Mouse (Mus musculus): ENCODE data around the gene Gpn3. TPM values are rescaled to one million over a fixed set of nuclear protein-coding genes. Genes with fewer than 3 reads are reported as not detected.

Gpn3 gene
- polyA plus RNA-seq (2015; fragmentation: Nextera tagmentation; extraction: Ambion mirVana) = 57.0 and 57.9 TPM in 2 replicates

DNA sequence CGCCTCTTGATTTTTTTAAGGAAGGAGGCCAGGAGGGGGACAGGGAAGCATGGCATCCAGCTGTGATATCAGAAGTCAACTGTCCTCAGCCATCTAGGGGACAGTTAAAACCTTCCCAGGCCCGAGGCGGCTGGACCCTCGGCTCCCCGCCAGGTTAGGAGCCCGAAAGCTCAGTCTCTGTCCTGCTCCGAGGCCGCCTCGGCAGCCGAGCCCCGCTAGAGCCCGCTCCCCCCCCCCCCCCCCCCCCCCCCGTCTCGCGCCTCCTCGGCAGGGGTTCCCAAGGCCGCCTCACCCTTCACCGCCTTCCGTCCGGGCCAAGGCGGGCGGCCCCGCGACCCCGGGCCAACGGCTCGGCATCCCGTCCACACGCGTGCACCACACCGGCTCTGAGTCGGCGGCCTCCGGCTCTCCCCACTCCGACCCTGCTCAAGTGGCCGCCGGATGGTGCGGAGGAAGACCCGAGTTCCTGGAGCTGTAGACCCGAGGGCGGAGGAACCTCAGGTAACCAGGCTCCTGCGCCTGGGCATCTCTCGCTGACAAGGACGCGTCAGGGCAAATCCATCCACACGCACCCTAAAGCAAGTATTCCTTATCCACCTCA lies at the start of gene Gpn3:
Gene Gpn3 (plus strand): TSS at position 286 of the 601 bp plus-strand sequence.
- no peaks in the 10 kb centered on the region for H3K9me3 ChIP-seq (replicated peaks; ENCODE audit: control insufficient read depth, low read length)
- H3K4me2 ChIP-seq (ENCODE audit: low read depth, low read length) = peak within 1 kb of the TSS; percentile 94
- peak; percentile 76 for ATAC-seq (ENCODE audit: insufficient read depth, low FRiP score)
- peaks cover 12% of the 10 kb centered on the region for H3K36me3 ChIP-seq (ENCODE audit: control insufficient read depth, insufficient read depth, low read length)
- H3K27me3 ChIP-seq (ENCODE audit: control insufficient read depth, insufficient read depth, low read length) = no peaks in the 10 kb centered on the region
- peaks cover 10% of the 10 kb centered on the region for H3K4me1 ChIP-seq (ENCODE audit: control insufficient read depth, insufficient read depth, low read length)
- peak within 1 kb of the TSS; percentile 95 for H3K27ac ChIP-seq (ENCODE audit: low read length)
- peak within 1 kb of the TSS; percentile 88 for H3K4me3 ChIP-seq (replicated peaks; ENCODE audit: low read length)
- H3K9ac ChIP-seq (ENCODE audit: low read length) = peak within 1 kb of the TSS; percentile 91
- WGBS = under 1% methylated on average over 39 of the region's 46 CpGs

DNA sequence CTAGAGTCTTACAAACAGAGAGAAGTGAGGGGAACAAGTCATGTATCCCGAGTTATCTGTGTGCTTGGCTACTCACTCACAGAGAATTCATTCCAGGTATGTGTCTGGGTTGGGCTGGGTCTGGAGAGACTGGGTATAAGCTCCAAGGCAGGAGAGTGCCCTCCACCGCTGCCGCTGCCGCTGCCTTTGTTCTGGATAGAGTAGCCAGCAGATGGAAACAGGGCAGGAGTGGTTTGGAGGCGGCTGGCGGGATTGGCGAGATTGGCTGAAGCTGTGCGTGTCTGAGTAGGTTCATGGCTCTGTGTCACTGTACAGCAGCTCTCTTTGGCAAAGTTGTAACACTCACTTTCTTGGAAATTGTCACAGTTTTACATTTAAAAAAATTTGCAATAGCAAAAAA lies 48.2 kb upstream of the Gpn3 start:
- Histone ChIP-seq H3K27me3 (ENCODE audit: control insufficient read depth, insufficient read depth, low read length) (no peaks in the 10 kb centered on the region), H3K9ac (ENCODE audit: low read length) (no peak overlapping the region), H3K9me3 (replicated peaks; ENCODE audit: control insufficient read depth, low read length) (no peaks in the 10 kb centered on the region), H3K36me3 (ENCODE audit: control insufficient read depth, insufficient read depth, low read length) (0 out of 2 replicates have a peak, but pooled peaks cover 4% of the 10 kb centered on the region), H3K4me3 (replicated peaks; ENCODE audit: low read length) (no peak overlapping the region), H3K27ac (ENCODE audit: low read length) (no peak overlapping the region), H3K4me1 (ENCODE audit: control insufficient read depth, insufficient read depth, low read length) (0 out of 2 replicates have a peak, but pooled peaks cover 1% of the 10 kb centered on the region), H3K4me2 (ENCODE audit: low read depth, low read length) (no peak overlapping the region)
- no peak for ATAC-seq (ENCODE audit: insufficient read depth, low FRiP score)
- WGBS = 79% methylated on average over 8 of the region's 8 CpGs

DNA sequence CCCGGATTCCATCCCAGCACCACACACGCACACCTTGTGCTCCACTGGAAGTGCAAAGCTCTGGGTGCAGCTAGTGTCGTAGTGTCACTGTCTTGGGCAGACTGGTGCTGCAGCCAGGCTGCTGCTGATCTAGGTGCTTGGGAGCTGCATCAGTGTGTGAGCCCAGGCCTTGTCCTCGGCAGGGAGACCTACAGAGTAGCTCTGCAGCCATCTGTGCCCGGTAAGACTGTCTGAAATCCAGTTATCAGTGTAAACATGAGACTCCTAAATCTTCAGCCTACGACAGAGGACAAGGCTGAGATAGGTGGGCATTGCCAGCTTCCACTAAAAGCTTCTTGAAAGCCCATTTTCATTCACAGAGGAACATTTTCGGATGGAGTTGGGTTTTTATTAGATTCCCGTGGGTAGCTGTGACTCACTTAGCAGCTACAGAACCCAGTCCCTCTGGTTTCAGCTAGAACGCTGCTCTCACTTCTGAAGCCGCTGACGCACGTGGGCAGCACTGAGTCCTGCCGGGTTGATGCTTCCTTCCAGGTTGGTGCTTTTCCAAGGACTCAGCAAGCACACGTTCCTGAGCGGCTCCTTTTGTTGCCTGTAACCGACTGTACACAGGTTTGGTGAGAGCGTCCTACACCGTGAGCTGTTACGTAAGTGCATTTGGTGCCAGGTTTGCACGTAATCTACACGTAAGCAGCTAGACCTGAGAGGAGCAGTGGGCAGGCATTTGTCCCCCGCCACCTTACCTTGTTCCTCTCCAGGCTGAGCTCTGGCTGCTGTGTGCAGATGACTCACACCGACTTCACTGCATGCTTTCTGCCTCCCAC lies 46.9 kb upstream of the Gpn3 start:
- Histone ChIP-seq H3K9me3 (replicated peaks; ENCODE audit: control insufficient read depth, low read length) (no peaks in the 10 kb centered on the region), H3K27ac (ENCODE audit: low read length) (no peak overlapping the region), H3K4me3 (replicated peaks; ENCODE audit: low read length) (no peak overlapping the region), H3K4me1 (ENCODE audit: control insufficient read depth, insufficient read depth, low read length) (no peaks in the 10 kb centered on the region), H3K27me3 (ENCODE audit: control insufficient read depth, insufficient read depth, low read length) (no peaks in the 10 kb centered on the region), H3K9ac (ENCODE audit: low read length) (no peak overlapping the region), H3K4me2 (ENCODE audit: low read depth, low read length) (no peak overlapping the region), H3K36me3 (ENCODE audit: control insufficient read depth, insufficient read depth, low read length) (0 out of 2 replicates have a peak, but pooled peaks cover 4% of the 10 kb centered on the region)
- no peak for ATAC-seq (ENCODE audit: insufficient read depth, low FRiP score)
- 88% methylated on average over 23 of the region's 23 CpGs for whole genome bisulfite sequencing

DNA sequence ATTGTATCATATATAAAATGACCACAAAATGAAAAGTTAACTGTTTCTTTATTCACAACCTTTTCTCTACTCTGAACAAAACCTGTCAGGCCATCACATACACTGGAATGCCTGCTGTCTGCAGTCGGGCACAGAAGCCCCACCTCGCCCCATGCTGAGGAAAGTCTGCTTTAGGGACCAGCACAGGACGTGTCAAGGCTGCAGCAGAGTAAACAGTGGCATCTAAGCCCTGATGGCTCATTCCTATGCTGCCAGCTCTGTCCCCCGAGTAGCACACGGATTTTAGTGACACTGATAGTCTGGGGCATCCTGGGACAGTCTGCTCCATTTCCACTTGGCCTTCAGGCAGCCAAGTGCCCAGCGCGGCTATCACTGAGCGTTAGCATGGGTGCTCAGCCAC lies 46.2 kb upstream of the Gpn3 start:
- H3K27me3 ChIP-seq (ENCODE audit: control insufficient read depth, insufficient read depth, low read length) = no peaks in the 10 kb centered on the region
- H3K27ac ChIP-seq (ENCODE audit: low read length) = no peak overlapping the region
- H3K9ac ChIP-seq (ENCODE audit: low read length) = no peak overlapping the region
- no peaks in the 10 kb centered on the region for H3K9me3 ChIP-seq (replicated peaks; ENCODE audit: control insufficient read depth, low read length)
- H3K36me3 ChIP-seq (ENCODE audit: control insufficient read depth, insufficient read depth, low read length) = no peaks in the 10 kb centered on the region
- WGBS = 85% methylated on average over 8 of the region's 8 CpGs
- no peak overlapping the region for H3K4me2 ChIP-seq (ENCODE audit: low read depth, low read length)
- no peak overlapping the region for H3K4me3 ChIP-seq (replicated peaks; ENCODE audit: low read length)
- ATAC-seq (ENCODE audit: insufficient read depth, low FRiP score) = no peak
- H3K4me1 ChIP-seq (ENCODE audit: control insufficient read depth, insufficient read depth, low read length) = no peaks in the 10 kb centered on the region

DNA sequence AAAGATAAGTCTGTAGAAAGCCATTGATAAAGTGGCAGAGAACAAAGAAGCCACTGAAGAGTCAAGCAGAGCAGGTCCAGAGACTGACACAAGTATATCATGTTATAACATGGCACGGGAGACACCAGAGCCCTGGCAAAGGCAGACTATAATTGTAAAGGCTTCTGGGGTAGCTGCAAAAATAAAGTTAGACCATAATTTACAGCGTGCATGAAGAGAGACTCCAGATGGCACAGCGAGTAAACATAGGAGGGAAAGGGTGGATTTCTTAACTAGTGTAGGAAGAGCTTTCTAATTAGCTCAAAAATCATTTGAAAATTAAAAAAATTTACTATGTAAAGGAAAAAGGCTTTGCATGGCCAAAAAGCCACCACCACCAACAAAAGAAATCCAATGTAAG lies 44.4 kb upstream of the Gpn3 start:
- no peak for ATAC-seq (ENCODE audit: insufficient read depth, low FRiP score)
- Histone ChIP-seq H3K9ac (ENCODE audit: low read length) (no peak overlapping the region), H3K9me3 (replicated peaks; ENCODE audit: control insufficient read depth, low read length) (no peaks in the 10 kb centered on the region), H3K4me1 (ENCODE audit: control insufficient read depth, insufficient read depth, low read length) (no peaks in the 10 kb centered on the region), H3K27me3 (ENCODE audit: control insufficient read depth, insufficient read depth, low read length) (no peaks in the 10 kb centered on the region), H3K27ac (ENCODE audit: low read length) (no peak overlapping the region), H3K4me3 (replicated peaks; ENCODE audit: low read length) (no peak overlapping the region), H3K4me2 (ENCODE audit: low read depth, low read length) (no peak overlapping the region), H3K36me3 (ENCODE audit: control insufficient read depth, insufficient read depth, low read length) (no peaks in the 10 kb centered on the region)
- WGBS = 83% methylated on average over 3 of the region's 3 CpGs

DNA sequence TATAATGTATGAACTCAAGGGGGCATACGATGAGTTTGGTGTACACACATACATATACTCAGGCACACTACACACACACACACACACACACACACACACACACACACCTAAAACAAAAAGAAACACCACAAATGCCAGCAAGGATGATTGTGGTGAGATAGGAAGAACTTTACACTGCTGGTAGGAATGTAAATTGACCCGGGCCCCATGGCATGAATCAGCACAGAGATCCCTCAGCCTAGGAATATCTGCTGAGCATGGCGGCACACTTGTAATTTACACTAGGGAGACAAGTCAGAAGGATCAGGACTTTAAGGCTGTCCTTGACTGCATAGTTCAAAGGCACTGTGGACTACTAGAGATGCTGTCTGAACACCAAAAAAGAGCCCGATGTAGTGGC lies 41.4 kb upstream of the Gpn3 start:
- Histone ChIP-seq H3K27me3 (ENCODE audit: control insufficient read depth, insufficient read depth, low read length) (no peaks in the 10 kb centered on the region), H3K27ac (ENCODE audit: low read length) (no peak overlapping the region), H3K4me1 (ENCODE audit: control insufficient read depth, insufficient read depth, low read length) (no peaks in the 10 kb centered on the region), H3K36me3 (ENCODE audit: control insufficient read depth, insufficient read depth, low read length) (no peaks in the 10 kb centered on the region), H3K4me3 (replicated peaks; ENCODE audit: low read length) (no peak overlapping the region), H3K9ac (ENCODE audit: low read length) (no peak overlapping the region), H3K9me3 (replicated peaks; ENCODE audit: control insufficient read depth, low read length) (no peaks in the 10 kb centered on the region), H3K4me2 (ENCODE audit: low read depth, low read length) (no peak overlapping the region)
- ATAC-seq (ENCODE audit: insufficient read depth, low FRiP score) = no peak
- WGBS = 82% methylated on average over 4 of the region's 4 CpGs

DNA sequence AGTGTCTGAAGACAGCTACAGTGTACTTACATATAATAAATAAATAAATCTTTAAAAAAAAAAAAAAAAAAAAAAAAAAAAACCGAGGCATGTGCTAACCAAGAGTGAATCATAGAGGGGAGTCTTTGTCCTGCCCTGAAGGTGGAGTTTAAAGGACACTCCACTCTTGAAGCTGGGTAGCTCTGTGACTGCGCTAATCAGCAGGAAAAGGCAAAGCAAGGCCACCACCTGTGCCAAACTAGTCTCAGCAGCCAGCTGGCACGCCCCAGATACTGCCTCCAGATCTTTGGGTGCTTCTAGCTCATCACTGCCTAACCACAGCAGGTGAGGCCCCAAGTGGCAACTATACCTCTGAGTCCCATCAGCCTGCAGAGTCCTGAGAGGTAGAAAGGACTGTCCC lies 37.0 kb upstream of the Gpn3 start:
- ATAC-seq (ENCODE audit: insufficient read depth, low FRiP score) = no peak
- no peak overlapping the region for H3K4me3 ChIP-seq (replicated peaks; ENCODE audit: low read length)

DNA sequence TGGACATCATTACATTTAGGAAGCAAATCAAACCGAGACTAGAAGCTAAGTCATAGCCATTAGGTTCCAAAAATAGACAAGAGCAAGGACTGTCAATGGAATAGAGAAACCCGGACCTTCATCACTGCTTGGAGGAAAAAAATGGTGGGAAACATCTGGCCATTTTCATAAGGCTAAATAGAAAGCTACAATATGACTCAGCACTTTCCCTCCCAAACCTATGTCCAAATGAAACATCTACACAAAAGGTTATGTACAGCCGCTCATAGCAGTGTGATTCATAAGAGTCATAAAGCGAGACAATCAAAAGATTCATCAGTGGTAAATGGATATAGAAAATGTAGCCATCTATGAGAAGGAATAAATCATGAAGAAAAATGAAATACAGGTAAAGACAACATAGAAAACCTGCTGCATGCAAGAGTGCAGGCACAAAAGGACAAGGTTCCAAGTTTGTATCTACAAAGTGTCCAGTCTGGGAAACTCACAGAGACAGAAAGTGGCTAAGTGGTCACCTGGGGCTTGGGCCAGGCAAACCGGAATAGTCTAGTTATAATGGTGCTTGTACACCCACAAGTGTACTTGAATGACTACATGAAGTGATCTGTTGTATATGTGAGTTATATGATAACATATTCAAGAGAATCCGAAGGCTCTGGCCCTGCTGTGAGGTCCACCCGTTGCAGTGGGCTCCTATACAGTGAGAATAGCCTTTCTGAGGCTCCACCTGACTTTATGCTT lies 35.0 kb upstream of the Gpn3 start:
- 83% methylated on average over 7 of the region's 7 CpGs for WGBS
- H3K4me1 ChIP-seq (ENCODE audit: control insufficient read depth, insufficient read depth, low read length) = no peaks in the 10 kb centered on the region
- no peaks in the 10 kb centered on the region for H3K9me3 ChIP-seq (replicated peaks; ENCODE audit: control insufficient read depth, low read length)
- H3K9ac ChIP-seq (ENCODE audit: low read length) = no peak overlapping the region
- no peak overlapping the region for H3K4me3 ChIP-seq (replicated peaks; ENCODE audit: low read length)
- no peak overlapping the region for H3K27ac ChIP-seq (ENCODE audit: low read length)
- H3K27me3 ChIP-seq (ENCODE audit: control insufficient read depth, insufficient read depth, low read length) = no peaks in the 10 kb centered on the region
- H3K36me3 ChIP-seq (ENCODE audit: control insufficient read depth, insufficient read depth, low read length) = no peaks in the 10 kb centered on the region
- H3K4me2 ChIP-seq (ENCODE audit: low read depth, low read length) = no peak overlapping the region
- no peak for ATAC-seq (ENCODE audit: insufficient read depth, low FRiP score)

More for the DNA sequence above, 37.0 kb upstream of the Gpn3 start:
- H3K27ac ChIP-seq (ENCODE audit: low read length) = no peak overlapping the region
- 77% methylated on average over 3 of the region's 3 CpGs for WGBS
- H3K4me1 ChIP-seq (ENCODE audit: control insufficient read depth, insufficient read depth, low read length) = no peaks in the 10 kb centered on the region
- H3K9me3 ChIP-seq (replicated peaks; ENCODE audit: control insufficient read depth, low read length) = no peaks in the 10 kb centered on the region
- H3K4me2 ChIP-seq (ENCODE audit: low read depth, low read length) = no peak overlapping the region
- no peaks in the 10 kb centered on the region for H3K36me3 ChIP-seq (ENCODE audit: control insufficient read depth, insufficient read depth, low read length)
- H3K9ac ChIP-seq (ENCODE audit: low read length) = no peak overlapping the region
- no peaks in the 10 kb centered on the region for H3K27me3 ChIP-seq (ENCODE audit: control insufficient read depth, insufficient read depth, low read length)

DNA sequence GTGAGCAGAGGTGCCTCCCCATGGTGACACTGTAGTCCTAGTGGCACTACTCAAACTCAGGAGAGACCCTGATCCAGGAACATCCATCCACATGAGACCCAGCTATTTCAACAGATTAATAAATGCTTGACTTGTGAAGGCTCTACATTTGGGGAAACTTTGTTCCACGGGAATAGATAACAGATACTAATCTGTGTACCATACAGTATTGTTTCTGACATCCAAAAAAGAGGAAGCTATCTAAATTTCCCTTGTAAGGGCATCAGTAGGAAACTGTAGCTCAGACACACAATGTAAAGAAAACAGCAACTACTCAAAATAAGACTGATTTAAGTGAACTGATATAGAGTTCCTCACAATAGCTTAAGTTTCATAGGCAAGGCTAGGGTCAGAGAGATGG lies 28.8 kb upstream of the Gpn3 start:
- H3K4me1 ChIP-seq (ENCODE audit: control insufficient read depth, insufficient read depth, low read length) = no peaks in the 10 kb centered on the region
- no peak overlapping the region for H3K27ac ChIP-seq (ENCODE audit: low read length)
- no peaks in the 10 kb centered on the region for H3K27me3 ChIP-seq (ENCODE audit: control insufficient read depth, insufficient read depth, low read length)
- no peak overlapping the region for H3K4me2 ChIP-seq (ENCODE audit: low read depth, low read length)
- no peaks in the 10 kb centered on the region for H3K36me3 ChIP-seq (ENCODE audit: control insufficient read depth, insufficient read depth, low read length)
- WGBS = 73% methylated on average over 1 of the region's 1 CpGs
- H3K4me3 ChIP-seq (replicated peaks; ENCODE audit: low read length) = no peak overlapping the region
- no peak overlapping the region for H3K9ac ChIP-seq (ENCODE audit: low read length)
- no peak for ATAC-seq (ENCODE audit: insufficient read depth, low FRiP score)
- H3K9me3 ChIP-seq (replicated peaks; ENCODE audit: control insufficient read depth, low read length) = no peaks in the 10 kb centered on the region

All from stomach, embryonic 16.5 days (tissue).